Mouse (Mus musculus): ENCODE results near the gene Foxp1. TPM values are rescaled to one million over a fixed set of nuclear protein-coding genes. Genes with fewer than 3 reads are reported as not detected.
A peak's percentile ranks its signal among the peaks of the same experiment; 100 is the strongest.

Gene Foxp1
- polyA plus RNA-seq, 2 experiments = 7.9 to 10.6 TPM

- no peak for DNase-seq (ENCODE audit: low read depth in 3 of 3, low spot score in 3 of 3)
- no peak overlapping the region for H3K4me3 ChIP-seq (ENCODE audit: insufficient read depth in 1 of 2, low read depth in 2 of 2, low read length in 2 of 2)
- H3K27me3 ChIP-seq (ENCODE audit: control insufficient read depth, insufficient read depth, low read length) = no peaks in the 10 kb centered on the region
- H3K9ac ChIP-seq (replicated peaks) = no peak overlapping the region
- H3K9me3 ChIP-seq (ENCODE audit: control insufficient read depth, low read length) = no peaks in the 10 kb centered on the region
- no peaks in the 10 kb centered on the region for H3K36me3 ChIP-seq (replicated peaks; ENCODE audit: control insufficient read depth, insufficient read depth, low read depth)
- 33% methylated on average over 11 of the region's 11 CpGs for WGBS (ENCODE audit: insufficient replicate concordance)
- ATAC-seq (ENCODE audit: insufficient read depth) = no peak
- H3K27ac ChIP-seq = no peak overlapping the region
- no peak overlapping the region for H3K4me2 ChIP-seq (ENCODE audit: low read depth)
- TF ChIP-seq EP300 (IDR thresholded peaks at IDR 0.05; ENCODE audit: low read depth) (no peak), CTCF (IDR thresholded peaks at IDR 0.05; ENCODE audit: low read depth) (no peak)
- H3K4me1 ChIP-seq (replicated peaks; ENCODE audit: control insufficient read depth in 2 of 2, insufficient read depth in 2 of 2, low read length in 1 of 2) = peaks cover 4 to 44% of the 10 kb centered on the region in 2 experiments; a peak in 2 of 4 replicates
These were observed 319.3 kb downstream of the Foxp1 start for GRCm38 (mm10) chr6:99203231-99203630.

DNA sequence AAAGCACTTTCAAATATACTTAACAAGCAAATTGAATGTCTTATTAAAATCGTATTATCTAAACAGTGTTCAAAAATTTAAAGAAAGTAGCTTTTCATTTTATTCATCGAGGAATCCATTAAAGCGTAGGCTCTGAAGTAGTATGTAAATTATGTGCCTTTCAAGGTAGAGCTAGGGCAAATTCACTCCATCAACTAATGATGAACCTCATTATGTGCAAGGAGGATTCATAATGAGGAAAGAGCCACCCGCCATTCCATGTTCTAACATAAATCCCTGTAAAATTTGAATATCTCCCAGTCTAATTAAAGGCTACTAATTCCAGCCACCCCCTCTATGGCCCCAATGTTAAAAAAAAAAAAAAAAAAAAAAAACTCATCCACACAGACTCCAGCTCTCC lies 319.7 kb downstream of the Foxp1 start:
- Histone ChIP-seq H3K27me3 (ENCODE audit: control insufficient read depth, insufficient read depth, low read length) (no peaks in the 10 kb centered on the region), H3K9me3 (ENCODE audit: control insufficient read depth, low read length) (no peaks in the 10 kb centered on the region), H3K4me1 (replicated peaks; ENCODE audit: control insufficient read depth in 2 of 2, insufficient read depth in 2 of 2, low read length in 1 of 2) (peaks cover 4 to 44% of the 10 kb centered on the region in 2 experiments; a peak in 2 of 4 replicates), H3K9ac (replicated peaks) (no peak overlapping the region), H3K36me3 (replicated peaks; ENCODE audit: control insufficient read depth, insufficient read depth, low read depth) (no peaks in the 10 kb centered on the region), H3K4me3 (ENCODE audit: insufficient read depth in 1 of 2, low read depth in 2 of 2, low read length in 2 of 2) (no peak overlapping the region), H3K27ac (no peak overlapping the region), H3K4me2 (ENCODE audit: low read depth) (no peak overlapping the region)
- WGBS (ENCODE audit: insufficient replicate concordance) = 67% methylated on average over 4 of the region's 4 CpGs
- ATAC-seq (ENCODE audit: insufficient read depth) (no peak), DNase-seq (ENCODE audit: low read depth in 3 of 3, low spot score in 3 of 3) (no peak)
- TF ChIP-seq EP300 (IDR thresholded peaks at IDR 0.05; ENCODE audit: low read depth) (no peak), CTCF (IDR thresholded peaks at IDR 0.05; ENCODE audit: low read depth) (no peak)

DNA sequence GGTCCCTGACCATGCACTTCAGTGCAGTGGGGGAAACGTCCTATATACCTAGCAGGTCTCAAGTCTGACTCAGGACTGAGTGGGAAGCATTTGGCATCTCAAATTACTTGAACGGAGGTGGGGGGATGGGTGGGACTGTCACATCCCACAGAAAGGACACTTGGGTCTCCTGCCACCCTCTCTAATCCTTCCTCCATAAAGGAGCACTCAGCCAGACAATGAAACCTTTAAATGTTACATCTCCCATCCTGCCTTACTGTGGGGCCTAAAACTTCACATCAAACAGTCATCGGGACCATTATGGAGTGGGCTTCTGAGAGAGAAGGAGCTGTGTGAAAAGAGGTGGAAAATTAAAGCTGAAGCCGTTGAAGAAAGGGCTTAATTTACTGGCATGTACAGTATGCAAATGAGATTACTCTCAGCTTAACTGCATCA lies 321.2 kb downstream of the Foxp1 start:
- H3K27ac ChIP-seq = no peak overlapping the region
- no peak overlapping the region for H3K9ac ChIP-seq (replicated peaks)
- 39% methylated on average over 4 of the region's 4 CpGs for WGBS (ENCODE audit: insufficient replicate concordance)
- H3K27me3 ChIP-seq (ENCODE audit: control insufficient read depth, insufficient read depth, low read length) = no peaks in the 10 kb centered on the region
- H3K4me2 ChIP-seq (ENCODE audit: low read depth) = no peak overlapping the region
- ATAC-seq (ENCODE audit: insufficient read depth) (no peak), DNase-seq (ENCODE audit: low read depth in 3 of 3, low spot score in 3 of 3) (no peak)
- TF ChIP-seq EP300 (IDR thresholded peaks at IDR 0.05; ENCODE audit: low read depth) (no peak), CTCF (IDR thresholded peaks at IDR 0.05; ENCODE audit: low read depth) (no peak)
- H3K36me3 ChIP-seq (replicated peaks; ENCODE audit: control insufficient read depth, insufficient read depth, low read depth) = no peaks in the 10 kb centered on the region
- peaks cover 4 to 37% of the 10 kb centered on the region in 2 experiments; a peak in 2 of 4 replicates for H3K4me1 ChIP-seq (replicated peaks; ENCODE audit: control insufficient read depth in 2 of 2, insufficient read depth in 2 of 2, low read length in 1 of 2)
- H3K4me3 ChIP-seq (ENCODE audit: insufficient read depth in 1 of 2, low read depth in 2 of 2, low read length in 2 of 2) = no peak overlapping the region
- no peaks in the 10 kb centered on the region for H3K9me3 ChIP-seq (ENCODE audit: control insufficient read depth, low read length)

GRCm38 (mm10) chr6:99200656-99201055 lies 321.9 kb downstream of the Foxp1 start:
- H3K9me3 ChIP-seq (ENCODE audit: control insufficient read depth, low read length) = no peaks in the 10 kb centered on the region
- H3K9ac ChIP-seq (replicated peaks) = no peak overlapping the region
- no peak for TF ChIP-seq EP300 (IDR thresholded peaks at IDR 0.05; ENCODE audit: low read depth)
- no peak for TF ChIP-seq CTCF (IDR thresholded peaks at IDR 0.05; ENCODE audit: low read depth)
- H3K36me3 ChIP-seq (replicated peaks; ENCODE audit: control insufficient read depth, insufficient read depth, low read depth) = no peaks in the 10 kb centered on the region
- H3K4me2 ChIP-seq (ENCODE audit: low read depth) = no peak overlapping the region
- DNase-seq (ENCODE audit: low read depth in 3 of 3, low spot score in 3 of 3) (no peak), ATAC-seq (ENCODE audit: insufficient read depth) (no peak)
- no peaks in the 10 kb centered on the region for H3K27me3 ChIP-seq (ENCODE audit: control insufficient read depth, insufficient read depth, low read length)
- WGBS (ENCODE audit: insufficient replicate concordance) = 40% methylated on average over 11 of the region's 11 CpGs
- H3K4me3 ChIP-seq (ENCODE audit: insufficient read depth in 1 of 2, low read depth in 2 of 2, low read length in 2 of 2) = no peak overlapping the region
- peaks cover 2 to 30% of the 10 kb centered on the region in 2 experiments; a peak in 2 of 4 replicates for H3K4me1 ChIP-seq (replicated peaks; ENCODE audit: control insufficient read depth in 2 of 2, insufficient read depth in 2 of 2, low read length in 1 of 2)
- no peak overlapping the region for H3K27ac ChIP-seq

DNA sequence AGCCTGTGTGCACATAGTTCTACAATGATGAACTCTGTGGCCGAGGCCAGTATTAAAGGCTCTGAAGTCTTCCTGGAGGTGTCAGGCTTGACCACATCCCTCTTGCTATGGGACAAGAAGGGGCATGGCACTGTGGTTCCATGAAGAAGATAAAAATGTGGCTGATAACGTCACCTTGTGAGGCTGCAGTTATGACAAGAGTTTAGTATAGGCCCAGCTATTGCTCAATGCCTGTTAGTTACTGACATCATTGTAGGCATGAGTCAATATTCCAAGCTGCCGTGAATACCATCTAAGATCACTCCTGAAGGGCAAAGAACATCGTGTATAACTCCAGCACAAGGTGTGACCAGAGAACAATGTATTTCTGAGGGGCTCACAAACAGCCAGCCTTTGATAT lies 323.2 kb downstream of the Foxp1 start:
- ATAC-seq (ENCODE audit: insufficient read depth) = no peak
- Histone ChIP-seq H3K27ac (no peak overlapping the region), H3K4me2 (ENCODE audit: low read depth) (no peak overlapping the region), H3K9me3 (ENCODE audit: control insufficient read depth, low read length) (no peaks in the 10 kb centered on the region), H3K27me3 (ENCODE audit: control insufficient read depth, insufficient read depth, low read length) (no peaks in the 10 kb centered on the region), H3K4me1 (replicated peaks; ENCODE audit: control insufficient read depth in 2 of 2, insufficient read depth in 2 of 2, low read length in 1 of 2) (peaks cover 0 to 23% of the 10 kb centered on the region in 2 experiments; a peak in 2 of 4 replicates), H3K36me3 (replicated peaks; ENCODE audit: control insufficient read depth, insufficient read depth, low read depth) (no peaks in the 10 kb centered on the region), H3K4me3 (ENCODE audit: insufficient read depth in 1 of 2, low read depth in 2 of 2, low read length in 2 of 2) (no peak overlapping the region), H3K9ac (replicated peaks) (no peak overlapping the region)
- TF ChIP-seq CTCF (IDR thresholded peaks at IDR 0.05; ENCODE audit: low read depth) (no peak), EP300 (IDR thresholded peaks at IDR 0.05; ENCODE audit: low read depth) (no peak)
- DNase-seq (ENCODE audit: low read depth in 3 of 3, low spot score in 3 of 3) = peak in 1 of 3 experiments; percentile 10
- WGBS (ENCODE audit: insufficient replicate concordance) = 25% methylated on average over 4 of the region's 4 CpGs
